8 mouse cellular contexts compared by ENCODE assay signal in genomic region chr5:131813331-131813781, GRCm38 (mm10).
A peak's percentile ranks its signal among the peaks of the same experiment; 100 is the strongest.
DNase-seq lines count a peak whose midpoint lies in the region; ATAC-seq lines count a peak whose summit lies in the region.

No protein-coding gene starts in this region.

- DNase-seq in layer of hippocampus, adult 11-12 months (ENCODE audit: low spot score), result peak; percentile 52
- no peak for DNase-seq in layer of hippocampus, postnatal 10 days (ENCODE audit: low spot score in 2 of 2)
- DNase-seq in c-Kit-positive CD71-positive TER-119-positive erythroid progenitor cells, embryonic 14.5 days (ENCODE audit: low spot score), result peak; percentile 25
- peak; percentile 19 for DNase-seq in heart, adult 8-10 months (ENCODE audit: low spot score)
- DNase-seq in left cerebral cortex, postnatal 25 days (ENCODE audit: low spot score in 2 of 2), result peak; percentile 65 to 93
- DNase-seq in natural killer cell, adult 2 months (ENCODE audit: low spot score in 2 of 2), result no peak
- DNase-seq in testis, postnatal 14 days (ENCODE audit: low spot score), result no peak

- no peak for ATAC-seq in CD4-positive, CD25-positive, alpha-beta regulatory T cell, adult 4 months

- intact Hi-C loops in left cerebral cortex, postnatal 25 days (cut with DNase I), result loop anchor here (1.0 to 10.0 kb wide), 5 partner anchors 19 to 301 kb away; no protein-coding TSS in a partner anchor

Comparison
In these comparisons a context has a peak if more than half of its experiments do, and no peak if none do; other contexts are left out.
1. DNase-seq: peak in layer of hippocampus, adult 11-12 months (single experiment), c-Kit-positive CD71-positive TER-119-positive erythroid progenitor cells, embryonic 14.5 days (single experiment), heart, adult 8-10 months (single experiment) and left cerebral cortex, postnatal 25 days (2 of 2); none in layer of hippocampus, postnatal 10 days (0 of 2), natural killer cell, adult 2 months (0 of 2) and testis, postnatal 14 days (single experiment).